Mouse (Mus musculus) heart, embryonic 11.5 days (tissue): ENCODE measurements at regions not wholly inside any gene's neighbourhood (a gene's known extent, or its start where the extent isn't known, plus 50 kb on each side); places are given as distances from the start of the nearest gene placed in this dataset.

Experiments used
- ATAC-seq: fragments of 200-750 bp; cut with Nextera tagmentation; replicated peaks from 2 replicates; pipeline ENCODE4 v1.8.0; 2017; ENCODE audit warnings: moderate library complexity; ENCODE audit not compliant: insufficient number of reproducible peaks, low FRiP score, low TSS enrichment
- H3K27ac ChIP-seq: fragments of 300-500 bp; sonication (generic); 2 replicates; pipeline ENCODE4 v1.5.1; 2014; ENCODE audit warnings: mild to moderate bottlenecking, low read depth, low read length
- H3K27me3 ChIP-seq: fragments of 300-500 bp; sonication (generic); 2 replicates; pipeline ENCODE4 v1.6.1; 2014; ENCODE audit warnings: mild to moderate bottlenecking, low read length, mixed read lengths; ENCODE audit not compliant: control insufficient read depth, insufficient read depth
- H3K36me3 ChIP-seq: fragments of 300-500 bp; sonication (generic); 2 replicates; pipeline ENCODE4 v1.6.1; 2014; ENCODE audit warnings: mild to moderate bottlenecking, low read length, moderate library complexity, mixed read lengths; ENCODE audit not compliant: control insufficient read depth, insufficient read depth
- H3K4me1 ChIP-seq: fragments of 300-500 bp; sonication (generic); 2 replicates; pipeline ENCODE4 v1.6.1; 2014; ENCODE audit warnings: low read length; ENCODE audit not compliant: control insufficient read depth, insufficient read depth
- H3K4me2 ChIP-seq: fragments of 300-500 bp; sonication (generic); 2 replicates; pipeline ENCODE4 v1.6.1; 2014; ENCODE audit warnings: mild to moderate bottlenecking, moderate library complexity
- H3K4me3 ChIP-seq: fragments of 300-500 bp; sonication (generic); 2 replicates; pipeline ENCODE4 v1.5.1; 2014; ENCODE audit warnings: low read depth, low read length
- H3K9ac ChIP-seq: fragments of 300-500 bp; sonication (generic); 2 replicates; pipeline ENCODE4 v1.6.1; 2014; ENCODE audit warnings: mild to moderate bottlenecking, low read depth, low read length, moderate library complexity
- H3K9me3 ChIP-seq: fragments of 300-500 bp; sonication (generic); replicated peaks from 2 replicates; pipeline ENCODE4 v1.6.1; 2016; ENCODE audit warnings: low read length; ENCODE audit not compliant: control insufficient read depth
- WGBS: fragments of 180-500 bp; shearing (Covaris S2); extraction: QIAGEN DNeasy Blood & Tissue Kit; methylation state at CpG from one replicate; pipeline ENCODE4 v1.1.7; 2014; ENCODE audit not compliant: insufficient replicate concordance; 5-methylcytosine and 5-hydroxymethylcytosine counted together

DNA sequence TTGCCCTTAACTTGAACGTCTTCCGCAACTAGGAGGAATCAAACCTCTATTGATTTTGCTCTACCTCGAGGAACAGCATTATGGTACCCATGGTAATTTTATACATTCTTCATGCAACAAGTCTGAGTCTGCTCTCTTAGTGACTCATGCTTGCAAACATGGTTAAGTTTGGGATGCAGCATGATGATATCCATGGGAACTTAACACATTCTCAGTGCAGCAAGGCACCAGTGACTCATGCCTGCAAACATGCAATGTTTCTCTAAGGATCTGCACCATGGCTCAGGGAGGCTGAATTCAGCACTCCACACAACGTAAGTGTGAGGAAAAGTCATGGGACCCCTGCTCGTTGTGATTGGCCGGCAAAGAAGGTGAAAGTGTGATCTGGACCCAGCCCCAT, 487.1 kb upstream of the Kdm8 start:
- Histone ChIP-seq H3K4me3 (no peak overlapping the region), H3K4me1 (no peaks in the 10 kb centered on the region), H3K9ac (no peak overlapping the region), H3K9me3 (no peaks in the 10 kb centered on the region), H3K4me2 (no peak overlapping the region), H3K27me3 (no peaks in the 10 kb centered on the region), H3K27ac (no peak overlapping the region), H3K36me3 (no peaks in the 10 kb centered on the region)
- WGBS, result 74% methylated on average over 6 of the region's 6 CpGs
- no peak for ATAC-seq

DNA sequence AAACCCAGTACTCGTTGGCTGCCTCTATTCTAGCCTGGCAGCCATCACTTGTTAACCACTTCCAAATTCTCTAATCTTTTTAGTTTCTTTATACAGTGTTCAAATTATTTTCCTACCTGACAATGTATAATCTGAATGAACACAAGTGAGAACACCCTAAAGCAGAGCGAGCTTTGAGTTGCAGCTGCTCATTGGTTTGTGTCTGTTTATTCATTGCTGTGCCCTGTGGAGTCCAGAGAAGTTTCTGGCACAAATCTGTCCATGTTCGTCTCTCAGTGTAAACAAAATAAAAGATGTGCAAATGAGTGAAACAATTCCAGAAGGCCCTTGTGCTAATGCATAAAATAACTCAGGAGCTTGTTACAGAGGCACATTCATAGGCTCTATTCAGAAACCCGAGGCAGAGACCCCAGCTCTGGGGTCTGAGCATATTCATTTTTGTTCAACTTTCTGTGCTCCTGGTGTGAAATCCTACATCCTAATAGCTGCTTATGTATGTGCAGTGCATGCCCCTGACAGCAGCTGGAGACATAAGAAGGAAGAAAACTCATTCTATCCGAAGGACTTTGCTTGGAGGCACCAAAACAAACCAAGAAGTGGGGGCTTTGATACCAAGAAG, 469.5 kb upstream of the Kdm8 start:
- no peaks in the 10 kb centered on the region for H3K4me1 ChIP-seq
- H3K4me2 ChIP-seq, result no peak overlapping the region
- 64% methylated on average over 5 of the region's 5 CpGs for WGBS
- no peaks in the 10 kb centered on the region for H3K36me3 ChIP-seq
- no peak overlapping the region for H3K9ac ChIP-seq
- H3K27me3 ChIP-seq, result no peaks in the 10 kb centered on the region
- no peak overlapping the region for H3K27ac ChIP-seq
- no peak for ATAC-seq
- H3K9me3 ChIP-seq, result no peaks in the 10 kb centered on the region
- no peak overlapping the region for H3K4me3 ChIP-seq

DNA sequence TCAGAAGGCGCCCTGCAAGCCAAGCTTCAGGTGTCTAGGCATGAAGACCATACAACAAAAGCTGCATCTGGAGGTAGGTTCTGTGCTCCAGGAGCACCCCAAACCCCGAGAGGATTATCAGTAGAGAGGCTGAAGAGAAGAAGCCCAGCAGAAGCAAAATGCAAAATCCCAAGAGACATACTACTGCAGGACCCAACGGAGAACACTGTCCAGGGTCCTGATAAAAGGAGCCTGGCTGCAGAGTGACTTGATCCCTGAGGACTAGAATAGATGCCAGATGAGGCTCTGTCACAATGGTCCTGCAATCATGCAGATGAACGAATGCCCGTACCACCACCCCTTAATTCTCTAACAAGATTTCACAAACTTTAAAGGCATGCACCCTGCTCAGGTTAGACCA, 455.0 kb upstream of the Kdm8 start:
- Histone ChIP-seq H3K4me2 (no peak overlapping the region), H3K27ac (no peak overlapping the region), H3K27me3 (no peaks in the 10 kb centered on the region), H3K4me3 (no peak overlapping the region), H3K9me3 (no peaks in the 10 kb centered on the region), H3K36me3 (no peaks in the 10 kb centered on the region), H3K4me1 (no peaks in the 10 kb centered on the region), H3K9ac (no peak overlapping the region)
- WGBS, result 66% methylated on average over 5 of the region's 5 CpGs
- ATAC-seq, result no peak

DNA sequence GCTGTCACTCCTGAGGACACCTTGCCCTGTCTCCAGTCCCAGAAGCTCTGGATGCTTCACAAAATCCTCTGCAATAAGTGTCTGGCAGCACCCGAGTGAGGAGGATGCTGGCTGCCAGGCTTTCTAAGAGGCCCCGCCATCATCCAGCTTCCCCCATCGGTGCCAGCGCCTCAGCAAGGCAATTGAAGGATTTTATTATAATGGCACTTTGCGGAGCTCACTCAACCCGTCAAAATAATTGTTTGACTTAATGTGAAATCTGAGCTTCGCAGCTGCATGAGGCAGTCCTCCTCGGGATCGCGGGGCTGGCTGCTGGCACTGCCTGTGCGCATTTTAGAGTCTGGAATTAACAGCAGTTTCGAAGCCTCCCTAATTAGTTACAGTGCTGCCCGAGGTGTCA, 453.8 kb upstream of the Kdm8 start:
- Histone ChIP-seq H3K4me3 (no peak overlapping the region), H3K27me3 (no peaks in the 10 kb centered on the region), H3K9ac (no peak overlapping the region), H3K36me3 (no peaks in the 10 kb centered on the region), H3K4me2 (no peak overlapping the region), H3K4me1 (no peaks in the 10 kb centered on the region), H3K9me3 (no peaks in the 10 kb centered on the region; the same call in 1 of the 2 replicates), H3K27ac (no peak overlapping the region)
- WGBS, result 54% methylated on average over 13 of the region's 13 CpGs
- no peak for ATAC-seq

DNA sequence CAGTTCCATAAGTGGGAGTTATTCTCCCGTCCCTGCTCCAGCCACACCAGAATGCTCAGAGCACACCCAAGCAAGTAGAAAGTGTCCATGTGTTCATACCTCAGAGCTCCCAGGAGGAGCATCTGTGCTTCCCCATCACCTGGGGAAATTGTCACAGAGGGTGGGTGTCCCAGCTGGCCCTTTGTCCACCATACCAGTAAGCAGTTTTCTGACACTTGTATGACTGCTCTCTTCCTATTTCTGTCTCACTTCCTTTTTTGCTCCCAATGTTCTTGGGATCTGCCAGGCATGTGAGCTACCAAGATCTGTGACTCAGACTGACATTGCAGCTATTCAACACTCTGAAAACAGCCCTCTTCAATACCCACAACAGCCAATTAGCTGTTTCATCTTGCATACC, 447.9 kb upstream of the Kdm8 start:
- no peaks in the 10 kb centered on the region for H3K27me3 ChIP-seq
- H3K4me1 ChIP-seq, result no peaks in the 10 kb centered on the region
- H3K4me2 ChIP-seq, result no peak overlapping the region
- no peaks in the 10 kb centered on the region for H3K36me3 ChIP-seq
- 86% methylated on average over 1 of the region's 1 CpGs for WGBS
- H3K27ac ChIP-seq, result no peak overlapping the region
- H3K9ac ChIP-seq, result no peak overlapping the region
- H3K9me3 ChIP-seq, result peaks cover 5% of the 10 kb centered on the region; the same call in 1 of the 2 replicates
- no peak overlapping the region for H3K4me3 ChIP-seq
- ATAC-seq, result no peak

DNA sequence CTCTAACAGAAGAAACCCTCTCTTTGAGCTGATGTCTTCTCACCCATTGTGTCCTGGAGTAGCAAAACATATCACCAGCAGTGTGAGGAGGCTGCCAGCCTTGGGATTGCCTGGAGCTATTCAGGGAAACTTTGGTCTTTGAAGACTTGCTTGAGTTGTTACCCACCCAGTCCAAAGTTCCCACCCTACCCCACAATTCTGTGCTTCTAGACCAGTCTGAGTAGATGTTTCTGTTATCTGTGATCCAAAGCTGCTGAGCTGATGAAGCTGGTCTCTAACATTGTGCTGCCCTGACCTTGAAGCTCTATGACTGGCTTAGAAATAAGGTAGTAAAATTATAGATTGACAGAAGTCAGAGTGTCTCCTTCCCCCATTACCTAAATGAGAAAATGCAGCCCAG, 443.8 kb upstream of the Kdm8 start:
- Histone ChIP-seq H3K9ac (no peak overlapping the region), H3K36me3 (no peaks in the 10 kb centered on the region), H3K27me3 (no peaks in the 10 kb centered on the region), H3K27ac (no peak overlapping the region), H3K9me3 (peaks cover 5% of the 10 kb centered on the region; the same call in 1 of the 2 replicates), H3K4me3 (no peak overlapping the region), H3K4me2 (no peak overlapping the region), H3K4me1 (no peaks in the 10 kb centered on the region)
- ATAC-seq, result no peak

DNA sequence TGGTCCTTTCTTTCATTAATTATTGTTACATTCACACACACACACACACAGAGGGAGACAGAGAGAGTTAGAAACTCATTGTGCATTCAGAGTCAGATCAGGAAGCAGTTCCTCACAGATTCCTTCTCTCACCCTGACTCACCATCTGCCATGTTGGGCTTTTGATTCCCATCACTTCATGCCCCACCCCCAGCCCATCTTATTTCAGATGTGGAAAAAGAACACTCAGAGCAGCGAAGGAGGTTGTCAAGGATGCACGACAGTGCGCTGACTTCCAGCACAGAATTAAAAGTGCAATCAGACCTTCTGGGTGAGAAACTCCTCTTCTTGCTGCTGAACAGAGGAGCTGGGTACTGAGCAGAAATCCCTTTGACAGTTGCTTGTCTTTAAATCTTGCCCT, 438.8 kb upstream of the Kdm8 start:
- H3K4me3 ChIP-seq, result no peak overlapping the region
- no peaks in the 10 kb centered on the region for H3K36me3 ChIP-seq
- 82% methylated on average over 3 of the region's 3 CpGs for WGBS
- H3K27me3 ChIP-seq, result no peaks in the 10 kb centered on the region
- no peaks in the 10 kb centered on the region for H3K9me3 ChIP-seq
- no peak overlapping the region for H3K27ac ChIP-seq
- no peak overlapping the region for H3K4me2 ChIP-seq
- ATAC-seq, result no peak
- no peaks in the 10 kb centered on the region for H3K4me1 ChIP-seq
- H3K9ac ChIP-seq, result no peak overlapping the region

DNA sequence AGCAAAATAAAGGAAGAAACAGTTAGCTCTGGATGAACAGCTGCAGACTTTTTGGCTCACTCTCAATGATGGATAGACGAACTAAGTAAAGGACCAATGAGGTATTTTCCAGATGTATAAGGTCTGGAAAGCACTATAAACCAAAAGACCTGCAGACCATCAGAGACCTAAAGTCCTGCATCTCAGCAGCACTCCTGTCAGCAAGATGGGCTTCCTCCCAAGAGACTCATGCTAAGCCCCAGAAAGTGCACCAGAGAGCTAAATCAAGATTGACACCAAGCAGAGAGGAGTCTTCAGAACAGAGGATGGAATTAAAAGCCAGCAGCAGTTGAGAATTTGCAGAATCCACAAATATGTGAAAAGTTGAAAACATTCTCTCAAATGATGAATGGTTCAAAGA, 425.2 kb upstream of the Kdm8 start:
- H3K27ac ChIP-seq, result no peak overlapping the region
- H3K36me3 ChIP-seq, result no peaks in the 10 kb centered on the region
- WGBS, result 72% methylated on average over 1 of the region's 1 CpGs
- H3K4me2 ChIP-seq, result no peak overlapping the region
- no peak for ATAC-seq
- H3K9me3 ChIP-seq, result no peaks in the 10 kb centered on the region
- H3K4me3 ChIP-seq, result no peak overlapping the region
- no peak overlapping the region for H3K9ac ChIP-seq
- H3K27me3 ChIP-seq, result no peaks in the 10 kb centered on the region
- no peaks in the 10 kb centered on the region for H3K4me1 ChIP-seq

DNA sequence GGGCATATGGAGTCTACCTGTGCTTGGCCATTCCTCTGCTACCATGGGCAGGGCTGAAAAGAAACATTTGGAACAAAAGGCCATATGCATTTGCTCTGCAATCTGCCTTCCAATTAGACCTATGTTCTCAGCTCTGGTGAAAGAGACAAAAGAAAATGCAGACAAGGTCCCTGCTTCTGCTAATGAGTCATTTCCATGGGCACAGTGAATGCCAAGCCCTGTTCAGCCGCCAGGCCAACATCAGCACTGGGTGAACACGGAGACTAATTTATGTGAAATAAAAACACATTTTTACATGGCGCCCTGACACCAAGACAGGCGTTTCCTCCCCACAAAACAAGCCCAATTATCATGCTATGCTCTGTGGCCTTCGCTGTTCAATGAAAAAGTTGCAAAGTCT, 419.5 kb upstream of the Kdm8 start:
- no peak for ATAC-seq
- 79% methylated on average over 5 of the region's 5 CpGs for WGBS
- Histone ChIP-seq H3K36me3 (no peaks in the 10 kb centered on the region), H3K4me3 (no peak overlapping the region), H3K9ac (no peak overlapping the region), H3K27ac (no peak overlapping the region), H3K4me1 (no peaks in the 10 kb centered on the region), H3K27me3 (no peaks in the 10 kb centered on the region), H3K4me2 (no peak overlapping the region), H3K9me3 (0 out of 2 replicates have a peak, but pooled peaks cover 3% of the 10 kb centered on the region)
